ENCODE assay signal across 9 mouse cellular contexts in genomic region chr4:24621422-24622187, GRCm38 (mm10).
DNase-seq lines count a peak whose midpoint lies in the region; ATAC-seq and TF ChIP-seq lines count a peak whose summit lies in the region.
"Had no signal": no experiment of that assay in that cellular context is flagged by ENCODE, and none has a peak within 500 bp of the region (broad histone marks: within the 10 kb centered on the region; RNA-seq: fewer than 3 reads in every experiment).

No protein-coding gene starts in this region.

- H3K4me2 ChIP-seq in midbrain, embryonic 11.5 days, result no peak overlapping the region
- no peak overlapping the region for H3K4me2 ChIP-seq in midbrain, embryonic 15.5 days
- H3K4me2 ChIP-seq in liver, postnatal 0 days (ENCODE audit: low read depth, low read length), result no peak overlapping the region
- H3K4me2 ChIP-seq: neural tube, embryonic 13.5 days had no signal

- H3K4me3 ChIP-seq in midbrain, embryonic 11.5 days (ENCODE audit: low read depth, low read length), result no peak overlapping the region
- H3K4me3 ChIP-seq in midbrain, embryonic 15.5 days, result no peak overlapping the region
- H3K4me3 ChIP-seq in liver, postnatal 0 days (ENCODE audit: low read depth, low read length), result no peak overlapping the region
- H3K4me3 ChIP-seq: neural tube, embryonic 13.5 days had no signal

- TF ChIP-seq CTCF in liver, postnatal 0 days (IDR thresholded peaks at IDR 0.05; ENCODE audit: low read depth), result no peak

- no peaks in the 10 kb centered on the region for H3K9me3 ChIP-seq in midbrain, embryonic 11.5 days (ENCODE audit: control insufficient read depth, low read length)
- no peaks in the 10 kb centered on the region for H3K9me3 ChIP-seq in midbrain, embryonic 15.5 days
- no peaks in the 10 kb centered on the region for H3K9me3 ChIP-seq in liver, postnatal 0 days (ENCODE audit: low read length)
- H3K9me3 ChIP-seq: neural tube, embryonic 13.5 days had no signal

- peak; percentile 44 for DNase-seq in midbrain, embryonic 11.5 days (ENCODE audit: low spot score, missing footprints)
- peak; percentile 32 to 49 for DNase-seq in cerebellum, postnatal 25 days
- peak; percentile 31 to 57 for DNase-seq in layer of hippocampus, postnatal 14 days (ENCODE audit: low spot score in 2 of 2)
- peak; percentile 43 to 57 for DNase-seq in right cerebral cortex, postnatal 36 days (ENCODE audit: low spot score in 2 of 2)
- DNase-seq in kidney, postnatal 36 days, result no peak
- DNase-seq in liver, postnatal 0 days, result no peak
- DNase-seq: embryo, embryonic 11 days had no signal

- H3K27ac ChIP-seq in midbrain, embryonic 11.5 days (ENCODE audit: low read depth, low read length), result no peak overlapping the region
- H3K27ac ChIP-seq in midbrain, embryonic 15.5 days, result no peak overlapping the region
- no peak overlapping the region for H3K27ac ChIP-seq in liver, postnatal 0 days (ENCODE audit: low read depth)
- H3K27ac ChIP-seq: neural tube, embryonic 13.5 days had no signal

- no peak for ATAC-seq in midbrain, embryonic 11.5 days (ENCODE audit: low FRiP score)
- no peak for ATAC-seq in midbrain, embryonic 15.5 days (replicated peaks)
- no peak for ATAC-seq in liver, postnatal 0 days

- TF ChIP-seq EP300 in liver, postnatal 0 days (IDR thresholded peaks at IDR 0.05; ENCODE audit: low read depth), result no peak

- no peaks in the 10 kb centered on the region for H3K27me3 ChIP-seq in midbrain, embryonic 11.5 days (ENCODE audit: control insufficient read depth, insufficient read depth, low read length)
- H3K27me3 ChIP-seq in midbrain, embryonic 15.5 days (replicated peaks), result no peaks in the 10 kb centered on the region
- H3K27me3 ChIP-seq in liver, postnatal 0 days (ENCODE audit: insufficient read depth, low read length), result no peaks in the 10 kb centered on the region
- H3K27me3 ChIP-seq: neural tube, embryonic 13.5 days had no signal

- no peaks in the 10 kb centered on the region for H3K36me3 ChIP-seq in midbrain, embryonic 11.5 days (ENCODE audit: control insufficient read depth, insufficient read depth, low read length)
- H3K36me3 ChIP-seq in midbrain, embryonic 15.5 days (replicated peaks), result no peaks in the 10 kb centered on the region
- no peaks in the 10 kb centered on the region for H3K36me3 ChIP-seq in liver, postnatal 0 days (replicated peaks; ENCODE audit: insufficient read depth, low read length)
- H3K36me3 ChIP-seq: neural tube, embryonic 13.5 days had no signal

- no peaks in the 10 kb centered on the region for H3K4me1 ChIP-seq in midbrain, embryonic 11.5 days (ENCODE audit: control insufficient read depth, insufficient read depth, low read length)
- H3K4me1 ChIP-seq in midbrain, embryonic 15.5 days, result no peaks in the 10 kb centered on the region
- H3K4me1 ChIP-seq in liver, postnatal 0 days (ENCODE audit: insufficient read depth), result no peaks in the 10 kb centered on the region
- H3K4me1 ChIP-seq: neural tube, embryonic 13.5 days had no signal

- no peak overlapping the region for H3K9ac ChIP-seq in midbrain, embryonic 11.5 days (ENCODE audit: low read length)
- no peak overlapping the region for H3K9ac ChIP-seq in midbrain, embryonic 15.5 days
- no peak overlapping the region for H3K9ac ChIP-seq in liver, postnatal 0 days (replicated peaks)
- H3K9ac ChIP-seq: neural tube, embryonic 13.5 days had no signal

- 85% methylated on average over 9 of the region's 9 CpGs for WGBS in midbrain, embryonic 11.5 days
- WGBS in midbrain, embryonic 15.5 days, result 62% methylated on average over 9 of the region's 9 CpGs
- 74% methylated on average over 9 of the region's 9 CpGs for WGBS in liver, postnatal 0 days (ENCODE audit: insufficient replicate concordance)

Comparison
In these comparisons a context has a peak if more than half of its experiments do, and no peak if none do; other contexts are left out.
1. DNase-seq: peak in midbrain, embryonic 11.5 days (single experiment), cerebellum, postnatal 25 days (2 of 2), layer of hippocampus, postnatal 14 days (2 of 2) and right cerebral cortex, postnatal 36 days (2 of 2); none in kidney, postnatal 36 days (0 of 2) and liver, postnatal 0 days (single experiment).